Mouse (Mus musculus): ENCODE measurements around the gene Ssr3. TPM values are rescaled to one million over a fixed set of nuclear protein-coding genes. Genes with fewer than 3 reads are reported as not detected.

Ssr3 gene
- total RNA-seq, 2 experiments from 2014 or later: 169 to 182 TPM

GRCm38 (mm10) chr3:65337835-65338464 is 54.5 kb downstream of the Ssr3 start:
- peak; percentile 56 for DNase-seq
- intact Hi-C loops (cut with DNase I; ENCODE audit: low total_unique reads): no loop called here

Other genes with a start within 250 kb of the Ssr3 start
- gene Tiparp, start 135.8 kb upstream of the Ssr3 start, total RNA-seq (2021): 10 to 100 TPM in 1 of 2 experiments, 1 to 10 TPM in 1; 8.9 to 12.6 TPM

Measured in gastrocnemius, postnatal 14 days (tissue).